Mouse (Mus musculus): ENCODE measurements around the gene Lrrc66. TPM values are rescaled to one million over a fixed set of nuclear protein-coding genes. Genes with fewer than 3 reads are reported as not detected.
"Not testable (repeated sequence)": the region's sequence is repeated elsewhere in the genome, so short reads cannot be mapped to it uniquely, and the experiment has no call there.

The Lrrc66 gene
- polyA plus RNA-seq, 1 experiment from 2014 or later: not detected

GRCm38 (mm10) chr5:73586597-73586996 lies 45.7 kb downstream of the Lrrc66 start:
- WGBS (ENCODE audit: insufficient replicate concordance): 64% methylated on average over 4 of the region's 4 CpGs

GRCm38 (mm10) chr5:73585212-73586115 lies 46.9 kb downstream of the Lrrc66 start:
- ATAC-seq (no peak), DNase-seq (no peak)
- Histone ChIP-seq H3K9ac (replicated peaks) (no peak overlapping the region), H3K9me3 (ENCODE audit: low read length) (no peaks in the 10 kb centered on the region), H3K36me3 (replicated peaks; ENCODE audit: insufficient read depth, low read length) (no peaks in the 10 kb centered on the region), H3K4me3 (ENCODE audit: low read depth, low read length) (no peak overlapping the region), H3K27me3 (ENCODE audit: insufficient read depth, low read length) (no peaks in the 10 kb centered on the region), H3K4me1 (ENCODE audit: insufficient read depth) (no peaks in the 10 kb centered on the region), H3K27ac (ENCODE audit: low read depth) (no peak overlapping the region), H3K4me2 (ENCODE audit: low read depth, low read length) (no peak overlapping the region)
- no peak for TF ChIP-seq CTCF (IDR thresholded peaks at IDR 0.05; ENCODE audit: low read depth)
- TF ChIP-seq EP300 (IDR thresholded peaks at IDR 0.05; ENCODE audit: low read depth): no peak
- WGBS (ENCODE audit: insufficient replicate concordance): 51% methylated on average over 7 of the region's 7 CpGs

More at GRCm38 (mm10) chr5:73586597-73586996, 45.7 kb downstream of the Lrrc66 start:
- H3K9me3 ChIP-seq (ENCODE audit: low read length): no peaks in the 10 kb centered on the region
- TF ChIP-seq EP300 (IDR thresholded peaks at IDR 0.05; ENCODE audit: low read depth) (no peak), CTCF (IDR thresholded peaks at IDR 0.05; ENCODE audit: low read depth) (no peak)
- DNase-seq (no peak), ATAC-seq (no peak)
- H3K27ac ChIP-seq (ENCODE audit: low read depth): no peak overlapping the region
- H3K4me3 ChIP-seq (ENCODE audit: low read depth, low read length): no peak overlapping the region
- no peaks in the 10 kb centered on the region for H3K27me3 ChIP-seq (ENCODE audit: insufficient read depth, low read length)
- H3K4me1 ChIP-seq (ENCODE audit: insufficient read depth): no peaks in the 10 kb centered on the region
- H3K4me2 ChIP-seq (ENCODE audit: low read depth, low read length): no peak overlapping the region
- no peak overlapping the region for H3K9ac ChIP-seq (replicated peaks)
- H3K36me3 ChIP-seq (replicated peaks; ENCODE audit: insufficient read depth, low read length): no peaks in the 10 kb centered on the region

GRCm38 (mm10) chr5:73584011-73584410 lies 48.3 kb downstream of the Lrrc66 start:
- DNase-seq; H3K27me3 ChIP-seq (ENCODE audit: insufficient read depth, low read length); H3K27ac ChIP-seq (ENCODE audit: low read depth); H3K36me3 ChIP-seq (replicated peaks; ENCODE audit: insufficient read depth, low read length); ATAC-seq; H3K4me1 ChIP-seq (ENCODE audit: insufficient read depth); H3K4me2 ChIP-seq (ENCODE audit: low read depth, low read length); H3K9me3 ChIP-seq (ENCODE audit: low read length); H3K9ac ChIP-seq (replicated peaks); H3K4me3 ChIP-seq (ENCODE audit: low read depth, low read length): not testable (repeated sequence)
- 77% methylated on average over 6 of the region's 6 CpGs for WGBS (ENCODE audit: insufficient replicate concordance)

- H3K27me3 ChIP-seq (ENCODE audit: insufficient read depth, low read length): no peaks in the 10 kb centered on the region
- WGBS (ENCODE audit: insufficient replicate concordance): 67% methylated on average over 3 of the region's 3 CpGs
- TF ChIP-seq EP300 (IDR thresholded peaks at IDR 0.05; ENCODE audit: low read depth) (no peak), CTCF (IDR thresholded peaks at IDR 0.05; ENCODE audit: low read depth) (no peak)
Observed at GRCm38 (mm10) chr5:73578131-73578530, 54.2 kb downstream of the Lrrc66 start.

GRCm38 (mm10) chr5:73576708-73577107 lies 55.6 kb downstream of the Lrrc66 start:
- ATAC-seq (no peak), DNase-seq (no peak)
- Histone ChIP-seq H3K4me1 (ENCODE audit: insufficient read depth) (no peaks in the 10 kb centered on the region), H3K4me3 (ENCODE audit: low read depth, low read length) (no peak overlapping the region), H3K27ac (ENCODE audit: low read depth) (no peak overlapping the region), H3K9ac (replicated peaks) (no peak overlapping the region), H3K27me3 (ENCODE audit: insufficient read depth, low read length) (no peaks in the 10 kb centered on the region), H3K4me2 (ENCODE audit: low read depth, low read length) (no peak overlapping the region), H3K36me3 (replicated peaks; ENCODE audit: insufficient read depth, low read length) (no peaks in the 10 kb centered on the region), H3K9me3 (ENCODE audit: low read length) (no peaks in the 10 kb centered on the region)
- TF ChIP-seq EP300 (IDR thresholded peaks at IDR 0.05; ENCODE audit: low read depth) (no peak), CTCF (IDR thresholded peaks at IDR 0.05; ENCODE audit: low read depth) (no peak)
- 64% methylated on average over 7 of the region's 7 CpGs for WGBS (ENCODE audit: insufficient replicate concordance)

More at GRCm38 (mm10) chr5:73578131-73578530, 54.2 kb downstream of the Lrrc66 start:
- ATAC-seq (no peak), DNase-seq (no peak)
- Histone ChIP-seq H3K27ac (ENCODE audit: low read depth) (no peak overlapping the region), H3K36me3 (replicated peaks; ENCODE audit: insufficient read depth, low read length) (no peaks in the 10 kb centered on the region), H3K4me2 (ENCODE audit: low read depth, low read length) (no peak overlapping the region), H3K9ac (replicated peaks) (no peak overlapping the region), H3K9me3 (ENCODE audit: low read length) (no peaks in the 10 kb centered on the region), H3K4me3 (ENCODE audit: low read depth, low read length) (no peak overlapping the region), H3K4me1 (ENCODE audit: insufficient read depth) (no peaks in the 10 kb centered on the region)

GRCm38 (mm10) chr5:73574616-73575015 lies 57.7 kb downstream of the Lrrc66 start:
- Histone ChIP-seq H3K4me1 (ENCODE audit: insufficient read depth) (no peaks in the 10 kb centered on the region), H3K27ac (ENCODE audit: low read depth) (no peak overlapping the region), H3K4me2 (ENCODE audit: low read depth, low read length) (no peak overlapping the region), H3K4me3 (ENCODE audit: low read depth, low read length) (no peak overlapping the region), H3K27me3 (ENCODE audit: insufficient read depth, low read length) (no peaks in the 10 kb centered on the region), H3K9me3 (ENCODE audit: low read length) (no peaks in the 10 kb centered on the region), H3K9ac (replicated peaks) (no peak overlapping the region), H3K36me3 (replicated peaks; ENCODE audit: insufficient read depth, low read length) (no peaks in the 10 kb centered on the region)
- TF ChIP-seq CTCF (IDR thresholded peaks at IDR 0.05; ENCODE audit: low read depth) (no peak), EP300 (IDR thresholded peaks at IDR 0.05; ENCODE audit: low read depth) (no peak)
- DNase-seq (no peak), ATAC-seq (no peak)
- 86% methylated on average over 4 of the region's 4 CpGs for WGBS (ENCODE audit: insufficient replicate concordance)

All from liver, postnatal 0 days (tissue).